Mouse (Mus musculus) testis, adult 2 months (tissue): ENCODE data around the gene Samd4b. TPM values are rescaled to one million over a fixed set of nuclear protein-coding genes. Genes with fewer than 3 reads are reported as not detected.

ENCODE experiments used
- H3K27ac ChIP-seq: fragments of 200-500 bp; 2 replicates; pipeline ENCODE4 v1.5.1; 2012; ENCODE audit warnings: low read depth, low read length; ENCODE audit not compliant: control insufficient read depth, insufficient read depth
- H3K27me3 ChIP-seq: fragments of 200-500 bp; 2 replicates; pipeline ENCODE4 v1.6.1; 2012; ENCODE audit warnings: mild to moderate bottlenecking, low read length, moderate library complexity; ENCODE audit not compliant: control insufficient read depth, insufficient read depth
- H3K36me3 ChIP-seq: fragments of 200-500 bp; 2 replicates; pipeline ENCODE4 v1.6.1; 2012; ENCODE audit warnings: mild to moderate bottlenecking, low read length; ENCODE audit not compliant: control insufficient read depth, insufficient read depth
- H3K4me1 ChIP-seq: fragments of 200-500 bp; 2 replicates; pipeline ENCODE4 v1.6.1; 2012; ENCODE audit warnings: low read length; ENCODE audit not compliant: control insufficient read depth, insufficient read depth
- H3K4me3 ChIP-seq: fragments of 200-500 bp; 2 replicates; pipeline ENCODE4 v1.5.1; 2012; ENCODE audit warnings: low read depth, mild to moderate bottlenecking, low read length, moderate library complexity, mixed read lengths; ENCODE audit not compliant: control insufficient read depth
- CTCF ChIP-seq: fragments of 200-500 bp; IDR thresholded peaks from 2 replicates; pipeline ENCODE4 v1.5.1; 2012; ENCODE audit warnings: low read depth, mild to moderate bottlenecking, inconsistent platforms, low read length, moderate library complexity; ENCODE audit not compliant: control insufficient read depth, insufficient read depth, insufficient replicate concordance
- POLR2A ChIP-seq: fragments of 200-500 bp; IDR thresholded peaks from 2 replicates; pipeline ENCODE4 v1.6.1; 2012; ENCODE audit warnings: low read depth, mild to moderate bottlenecking, inconsistent platforms, low read length, moderate library complexity; ENCODE audit not compliant: control insufficient read depth
- polyA plus RNA-seq: library from polyadenylated mRNA; depleted of rRNA; stranded (reverse); fragments of >200 nt; gene quantifications from 2 replicates; pipeline ENCODE4 v1.2.3, GENCODE M21; 2012

The Samd4b gene
- polyA plus RNA-seq, 1 experiment = 234 TPM

DNA sequence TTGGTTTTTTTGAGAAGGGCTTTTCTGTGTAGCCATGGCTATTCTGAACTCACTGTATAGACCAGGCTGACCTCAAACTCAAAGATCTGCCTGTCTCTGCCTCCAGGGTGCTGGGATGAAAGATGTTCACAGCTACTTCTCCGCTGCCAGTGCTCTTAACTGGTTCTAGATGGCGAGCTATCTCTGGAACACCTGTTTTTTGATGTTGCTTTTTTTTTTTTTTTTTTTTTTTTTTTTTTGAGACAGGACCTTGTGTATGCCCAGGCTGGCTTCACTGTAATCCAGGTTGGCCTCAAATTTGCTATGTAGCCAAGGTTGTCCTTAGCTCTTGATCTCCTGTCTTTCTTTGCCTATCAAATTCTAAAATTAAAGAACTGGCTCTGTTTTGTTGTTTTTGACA is 159.2 kb downstream of the Samd4b start:
- Histone ChIP-seq H3K4me3 (no peak overlapping the region), H3K27me3 (no peaks in the 10 kb centered on the region), H3K27ac (no peak overlapping the region), H3K4me1 (peaks cover 7% of the 10 kb centered on the region), H3K36me3 (no peaks in the 10 kb centered on the region)
- TF ChIP-seq POLR2A = no peak
- TF ChIP-seq CTCF = no peak

DNA sequence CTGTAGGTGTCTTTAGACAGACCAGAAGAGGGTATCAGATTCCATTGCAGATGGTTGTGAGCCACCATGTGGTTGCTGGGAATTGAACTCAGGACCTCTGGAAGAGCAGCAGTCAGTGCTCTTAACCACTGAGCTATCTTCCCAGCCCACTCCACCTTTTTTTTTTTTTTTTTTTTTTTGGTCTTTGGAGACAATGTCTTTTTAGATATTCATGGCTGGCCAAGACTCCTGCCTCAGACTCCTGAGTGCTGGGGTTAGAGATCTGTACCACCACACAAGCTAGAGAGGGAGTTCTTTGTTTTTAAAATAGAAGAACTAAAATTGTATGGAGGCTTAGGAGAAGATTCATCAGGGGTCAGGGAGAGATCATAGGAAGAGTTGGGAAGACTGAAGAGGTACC is 160.0 kb downstream of the Samd4b start:
- Histone ChIP-seq H3K27ac (no peak overlapping the region), H3K27me3 (no peaks in the 10 kb centered on the region), H3K4me3 (peak overlapping the region; percentile 96), H3K4me1 (peaks cover 7% of the 10 kb centered on the region), H3K36me3 (no peaks in the 10 kb centered on the region)
- TF ChIP-seq CTCF (no peak), POLR2A (no peak)

DNA sequence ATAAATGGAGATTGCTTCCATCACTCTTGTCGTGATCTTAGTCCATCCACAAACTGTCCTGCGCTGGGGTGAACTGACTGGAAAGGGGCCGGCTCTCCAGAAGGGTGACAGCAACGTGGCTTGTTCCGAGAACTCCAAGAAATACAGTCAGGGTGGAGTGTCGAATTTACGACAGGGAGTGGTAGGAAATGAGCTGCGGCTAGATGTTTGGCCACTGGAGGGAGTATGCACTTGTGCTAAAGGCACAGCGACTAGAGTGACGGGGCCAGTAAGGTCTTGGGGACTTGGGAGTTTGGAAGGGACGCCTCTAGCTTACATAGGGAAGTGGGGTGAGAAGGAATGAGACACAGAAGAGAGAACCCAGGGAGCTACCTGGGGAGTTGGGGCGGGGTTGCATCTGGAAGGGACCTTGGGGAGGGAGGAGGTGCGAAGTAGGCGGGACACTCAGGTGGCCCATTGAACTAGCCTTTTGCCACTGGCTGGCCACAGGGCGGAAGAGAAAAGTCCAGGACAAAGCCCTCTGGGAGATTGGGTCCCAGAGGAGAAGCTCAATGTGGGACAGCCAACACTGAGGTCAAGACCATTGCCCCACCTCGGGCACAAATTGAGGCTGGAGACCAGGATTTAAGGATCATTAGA is 160.9 kb downstream of the Samd4b start, which contains the start of gene Gmfg:
Gene Gmfg, plus strand, starts transcription at position 516 of the 639 bp plus-strand sequence.
- Histone ChIP-seq H3K4me1 (peaks cover 7% of the 10 kb centered on the region), H3K36me3 (no peaks in the 10 kb centered on the region), H3K4me3 (peak within 1 kb of the TSS; percentile 96), H3K27ac (peak within 1 kb of the TSS; percentile 84), H3K27me3 (no peaks in the 10 kb centered on the region)
- TF ChIP-seq CTCF (peak; percentile 51; the same call in 1 of the 2 replicates), POLR2A (no peak)

DNA sequence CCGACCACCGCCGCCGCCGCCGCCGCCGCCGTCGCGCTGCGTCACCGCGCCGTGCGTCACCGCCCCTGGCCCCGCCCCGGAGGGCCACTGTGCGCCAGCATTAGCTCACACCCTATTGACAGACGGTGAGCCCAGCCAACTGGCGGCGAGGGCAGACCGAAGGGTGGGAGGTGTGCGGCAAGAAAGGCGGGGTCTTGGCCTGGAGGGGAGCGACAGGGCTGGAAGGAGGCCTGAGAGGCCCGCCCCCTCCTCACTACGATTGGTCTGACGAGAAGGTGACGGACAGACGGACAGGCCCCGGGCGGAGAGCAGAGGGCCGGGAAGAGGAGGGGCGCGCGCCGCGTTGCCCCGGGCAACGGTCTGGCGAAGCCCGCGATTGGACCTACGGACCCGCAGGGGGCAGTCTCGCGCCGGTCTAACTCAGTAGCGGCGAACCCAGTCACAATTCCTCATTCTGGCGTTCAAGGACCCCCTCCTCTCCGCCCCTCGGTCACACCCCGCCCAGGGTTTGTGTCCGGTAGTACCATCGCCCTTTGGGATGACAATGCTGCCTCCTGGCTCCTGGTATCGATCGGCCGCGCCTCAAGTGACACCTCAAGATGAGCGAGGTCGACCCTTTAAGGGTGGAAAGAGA is 161.6 kb downstream of the Samd4b start:
- peak; percentile 64; the same call in 1 of the 2 replicates for TF ChIP-seq POLR2A
- peak; percentile 70; the same call in 1 of the 2 replicates for TF ChIP-seq CTCF
- peaks cover 7% of the 10 kb centered on the region for H3K4me1 ChIP-seq
- no peaks in the 10 kb centered on the region for H3K27me3 ChIP-seq
- peak overlapping the region; percentile 96 for H3K4me3 ChIP-seq
- H3K36me3 ChIP-seq = no peaks in the 10 kb centered on the region
- H3K27ac ChIP-seq = peak overlapping the region; percentile 84

DNA sequence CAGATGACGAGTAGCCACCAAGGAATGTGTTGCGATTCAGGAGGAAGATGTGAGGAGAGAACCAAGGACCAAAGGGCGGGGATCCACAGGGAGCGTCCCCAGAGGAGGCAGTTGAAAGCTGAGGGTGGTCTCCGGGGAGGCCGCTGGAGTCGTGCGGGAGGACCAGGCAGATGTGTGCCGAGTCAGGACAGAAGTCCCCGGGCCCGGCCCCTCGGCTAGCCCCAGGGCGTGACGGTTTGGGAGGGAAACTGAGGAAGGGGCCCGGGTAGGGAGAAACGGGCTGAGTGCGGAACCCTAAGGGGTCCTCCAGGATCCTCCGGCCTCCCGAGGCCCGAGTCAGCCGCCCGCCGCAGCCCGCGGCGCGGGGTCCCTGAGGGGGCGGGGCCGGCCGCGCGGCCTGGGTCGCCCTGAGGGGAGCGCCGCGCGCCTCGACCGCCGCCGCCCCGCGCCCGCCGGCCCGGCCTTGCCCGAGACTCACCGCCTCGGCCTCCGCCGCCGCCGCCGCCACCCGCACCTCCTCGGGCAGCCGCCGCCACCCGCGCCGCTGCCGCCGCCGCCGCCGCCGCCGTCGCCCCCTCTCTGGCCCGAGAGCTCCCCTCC is 162.2 kb downstream of the Samd4b start:
- Histone ChIP-seq H3K4me3 (peak overlapping the region; percentile 96), H3K36me3 (no peaks in the 10 kb centered on the region), H3K4me1 (peaks cover 7% of the 10 kb centered on the region), H3K27ac (peak overlapping the region; percentile 92), H3K27me3 (no peaks in the 10 kb centered on the region)
- no peak for TF ChIP-seq POLR2A
- no peak for TF ChIP-seq CTCF

DNA sequence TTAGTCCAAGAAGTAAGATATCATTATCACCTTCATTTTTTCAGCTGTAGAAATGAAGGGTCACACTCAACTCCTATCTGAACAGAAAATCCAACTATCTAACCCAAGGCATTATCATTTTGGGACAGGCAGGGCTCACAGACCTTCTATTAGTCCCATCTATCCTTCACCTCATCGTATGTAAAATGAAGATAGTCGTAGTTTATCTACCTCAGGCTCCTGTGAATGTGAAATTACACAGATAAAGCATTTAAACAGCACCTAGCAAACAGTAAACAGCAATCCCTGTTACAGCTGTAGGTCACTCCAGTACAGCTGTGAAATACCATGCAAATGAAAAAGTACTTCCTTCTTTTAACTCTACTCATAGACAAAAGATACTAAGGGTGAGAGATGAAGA is 165.7 kb downstream of the Samd4b start:
- Histone ChIP-seq H3K4me3 (no peak overlapping the region), H3K27me3 (no peaks in the 10 kb centered on the region), H3K27ac (no peak overlapping the region), H3K36me3 (no peaks in the 10 kb centered on the region), H3K4me1 (peaks cover 1% of the 10 kb centered on the region)
- TF ChIP-seq CTCF = no peak
- TF ChIP-seq POLR2A = no peak

DNA sequence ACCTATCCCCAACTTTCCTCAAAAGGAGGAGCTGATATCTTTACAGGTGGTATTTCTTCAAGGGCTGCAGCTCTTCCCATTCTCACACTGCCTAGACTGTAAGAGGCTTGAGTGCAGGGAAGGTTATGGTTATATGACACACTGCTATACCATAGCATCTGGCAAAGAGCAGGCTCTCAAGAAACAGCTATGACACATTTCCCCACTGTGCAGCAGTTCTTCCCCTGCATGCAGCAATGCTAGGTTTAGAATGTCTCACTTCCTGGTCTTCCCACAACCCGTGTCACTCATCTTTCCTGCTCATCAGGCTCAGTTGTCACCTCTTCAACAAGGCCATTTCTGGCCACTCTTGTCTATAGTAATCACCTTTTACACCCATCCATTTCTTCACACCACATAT is 167.4 kb downstream of the Samd4b start:
- TF ChIP-seq CTCF (no peak), POLR2A (no peak)
- Histone ChIP-seq H3K36me3 (no peaks in the 10 kb centered on the region), H3K4me1 (no peaks in the 10 kb centered on the region), H3K4me3 (no peak overlapping the region), H3K27me3 (no peaks in the 10 kb centered on the region), H3K27ac (no peak overlapping the region)
